ENCODE assay signal across 10 mouse cellular contexts in the genomic region with DNA sequence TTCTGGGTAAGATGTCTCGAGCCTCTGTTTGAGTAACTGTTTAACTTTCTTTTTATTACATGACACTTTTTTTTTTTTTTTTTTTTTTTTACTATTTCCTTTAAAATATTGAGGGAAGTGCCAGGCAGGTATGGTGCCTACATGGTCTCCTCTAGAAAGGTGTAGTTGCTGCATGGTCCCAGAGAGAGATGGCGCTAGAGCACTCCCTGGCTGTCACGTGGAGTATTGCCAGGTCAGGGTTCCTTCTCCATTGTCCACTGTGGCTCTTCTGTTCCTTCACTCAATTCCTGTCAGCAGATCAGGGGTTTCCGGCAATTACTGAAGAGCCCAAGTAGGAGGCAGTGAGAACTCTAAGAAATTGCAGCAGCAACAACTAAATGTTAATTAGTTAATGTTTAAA.
DNase-seq lines count a peak whose midpoint lies in the region; ATAC-seq and TF ChIP-seq lines count a peak whose summit lies in the region.
"Had no signal": no experiment of that assay in that cellular context is flagged by ENCODE, and none has a peak within 500 bp of the region (broad histone marks: within the 10 kb centered on the region; RNA-seq: fewer than 3 reads in every experiment).

No protein-coding gene starts in this region.

- no peak overlapping the region for H3K4me2 ChIP-seq in intestine, postnatal 0 days (replicated peaks; ENCODE audit: low read depth)
- H3K4me2 ChIP-seq: embryonic facial prominence, embryonic 12.5 days had no signal

- H3K4me3 ChIP-seq in intestine, postnatal 0 days (ENCODE audit: low read depth, low read length): no peak overlapping the region
- H3K4me3 ChIP-seq: embryonic facial prominence, embryonic 12.5 days had no signal

- H3K27me3 ChIP-seq in intestine, postnatal 0 days (replicated peaks; ENCODE audit: control insufficient read depth, insufficient read depth, low read length): no peaks in the 10 kb centered on the region
- H3K27me3 ChIP-seq: embryonic facial prominence, embryonic 12.5 days had no signal

- no peak overlapping the region for H3K9ac ChIP-seq in intestine, postnatal 0 days (ENCODE audit: low read depth, low read length)
- H3K9ac ChIP-seq: embryonic facial prominence, embryonic 12.5 days had no signal

- H3K9me3 ChIP-seq in intestine, postnatal 0 days (ENCODE audit: control insufficient read depth): 0 out of 2 replicates have a peak, but pooled peaks cover 5% of the 10 kb centered on the region

- ATAC-seq in intestine, postnatal 0 days: peak; percentile 72

- intact Hi-C loops in heart, postnatal 36 days (cut with DNase I): loop anchor here (1.0 to 2.0 kb wide), 2 partner anchors 170 to 181 kb away; no protein-coding TSS in a partner anchor

- peak; percentile 76 for TF ChIP-seq CTCF in intestine, postnatal 0 days (IDR thresholded peaks at IDR 0.05; ENCODE audit: low read depth)

- H3K4me1 ChIP-seq in intestine, postnatal 0 days (replicated peaks; ENCODE audit: control insufficient read depth, insufficient read depth, low read length): no peaks in the 10 kb centered on the region

- DNase-seq in heart, postnatal 36 days: peak; percentile 29 to 49
- DNase-seq in heart, adult 8-10 months (ENCODE audit: low spot score): no peak
- DNase-seq in ZHBTc4 (ENCODE audit: low read depth, low spot score): peak; percentile 57
- DNase-seq in naive thymus-derived CD4-positive, alpha-beta T cell, adult 2 months (ENCODE audit: low read depth): peak; percentile 38
- no peak for DNase-seq in layer of hippocampus, adult 11-12 months (ENCODE audit: low spot score)
- DNase-seq in right cerebral cortex, postnatal 36 days (ENCODE audit: low spot score in 2 of 2): no peak
- DNase-seq in frontal cortex, postnatal 14 days (ENCODE audit: low spot score in 2 of 2): no peak

- H3K36me3 ChIP-seq in intestine, postnatal 0 days (ENCODE audit: control insufficient read depth, insufficient read depth): peaks cover 46% of the 10 kb centered on the region

- WGBS in intestine, postnatal 0 days: 44% methylated on average over 4 of the region's 4 CpGs

- H3K27ac ChIP-seq in intestine, postnatal 0 days (ENCODE audit: low read depth, low read length): no peak overlapping the region
- H3K27ac ChIP-seq: embryonic facial prominence, embryonic 12.5 days; macrophage had no signal

Comparison
In these comparisons a context has a peak if more than half of its experiments do, and no peak if none do; other contexts are left out.
1. DNase-seq: peak in heart, postnatal 36 days (2 of 2), ZHBTc4 (single experiment) and naive thymus-derived CD4-positive, alpha-beta T cell, adult 2 months (single experiment); none in heart, adult 8-10 months (single experiment), layer of hippocampus, adult 11-12 months (single experiment), right cerebral cortex, postnatal 36 days (0 of 2) and frontal cortex, postnatal 14 days (0 of 2).